Mouse (Mus musculus) heart, embryonic 11.5 days (tissue): Measurements from ENCODE around the gene Polr3g. TPM values are rescaled to one million over a fixed set of nuclear protein-coding genes. Genes with fewer than 3 reads are reported as not detected.
"Not testable (repeated sequence)": the region's sequence is repeated elsewhere in the genome, so short reads cannot be mapped to it uniquely, and the experiment has no call there.

Experiments used
- ATAC-seq: fragments of 200-750 bp; cut with Nextera tagmentation; replicated peaks from 2 replicates; pipeline ENCODE4 v1.8.0; 2017; ENCODE audit warnings: moderate library complexity; ENCODE audit not compliant: insufficient number of reproducible peaks, low FRiP score, low TSS enrichment
- H3K27ac ChIP-seq: fragments of 300-500 bp; sonication (generic); 2 replicates; pipeline ENCODE4 v1.5.1; 2014; ENCODE audit warnings: mild to moderate bottlenecking, low read depth, low read length
- H3K27me3 ChIP-seq: fragments of 300-500 bp; sonication (generic); 2 replicates; pipeline ENCODE4 v1.6.1; 2014; ENCODE audit warnings: mild to moderate bottlenecking, low read length, mixed read lengths; ENCODE audit not compliant: control insufficient read depth, insufficient read depth
- H3K36me3 ChIP-seq: fragments of 300-500 bp; sonication (generic); 2 replicates; pipeline ENCODE4 v1.6.1; 2014; ENCODE audit warnings: mild to moderate bottlenecking, low read length, moderate library complexity, mixed read lengths; ENCODE audit not compliant: control insufficient read depth, insufficient read depth
- H3K4me1 ChIP-seq: fragments of 300-500 bp; sonication (generic); 2 replicates; pipeline ENCODE4 v1.6.1; 2014; ENCODE audit warnings: low read length; ENCODE audit not compliant: control insufficient read depth, insufficient read depth
- H3K4me2 ChIP-seq: fragments of 300-500 bp; sonication (generic); 2 replicates; pipeline ENCODE4 v1.6.1; 2014; ENCODE audit warnings: mild to moderate bottlenecking, moderate library complexity
- H3K4me3 ChIP-seq: fragments of 300-500 bp; sonication (generic); 2 replicates; pipeline ENCODE4 v1.5.1; 2014; ENCODE audit warnings: low read depth, low read length
- H3K9ac ChIP-seq: fragments of 300-500 bp; sonication (generic); 2 replicates; pipeline ENCODE4 v1.6.1; 2014; ENCODE audit warnings: mild to moderate bottlenecking, low read depth, low read length, moderate library complexity
- H3K9me3 ChIP-seq: fragments of 300-500 bp; sonication (generic); replicated peaks from 2 replicates; pipeline ENCODE4 v1.6.1; 2016; ENCODE audit warnings: low read length; ENCODE audit not compliant: control insufficient read depth
- WGBS: fragments of 180-500 bp; shearing (Covaris S2); extraction: QIAGEN DNeasy Blood & Tissue Kit; methylation state at CpG from one replicate; pipeline ENCODE4 v1.1.7; 2014; ENCODE audit not compliant: insufficient replicate concordance; 5-methylcytosine and 5-hydroxymethylcytosine counted together
- polyA plus RNA-seq: library from polyadenylated mRNA; unstranded; fragments of >200 nt; fragmentation: Nextera tagmentation; extraction: Ambion mirVana; gene quantifications from 2 replicates; pipeline ENCODE4 v1.2.1, GENCODE M21; 2014

Gene Polr3g
- polyA plus RNA-seq, 1 experiment from 2014 or later = 26.2 TPM

DNA sequence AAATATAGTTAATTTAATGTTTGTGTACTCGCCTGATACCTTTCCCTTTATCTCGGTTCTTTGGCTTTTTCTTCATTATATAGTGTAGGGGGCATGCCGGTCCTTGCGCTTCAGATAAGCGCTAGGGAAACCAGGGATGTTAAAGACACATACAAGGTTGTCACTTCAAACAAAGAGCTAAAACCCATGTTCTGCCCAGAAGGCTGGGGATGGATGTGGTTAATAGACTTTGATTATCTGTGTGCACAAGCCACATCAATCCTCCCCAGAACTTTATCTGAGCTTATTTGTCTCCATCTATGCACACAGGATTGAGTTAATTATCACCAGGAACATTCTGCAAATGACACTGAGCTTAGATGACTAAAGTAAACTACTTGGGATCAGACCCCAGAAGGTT is 25.8 kb upstream of the Polr3g start:
- Histone ChIP-seq H3K4me3 (no peak overlapping the region), H3K9ac (no peak overlapping the region), H3K4me1 (no peaks in the 10 kb centered on the region), H3K4me2 (no peak overlapping the region), H3K9me3 (no peaks in the 10 kb centered on the region), H3K36me3 (no peaks in the 10 kb centered on the region), H3K27ac (no peak overlapping the region), H3K27me3 (no peaks in the 10 kb centered on the region)
- 74% methylated on average over 5 of the region's 5 CpGs for WGBS
- ATAC-seq = no peak

DNA sequence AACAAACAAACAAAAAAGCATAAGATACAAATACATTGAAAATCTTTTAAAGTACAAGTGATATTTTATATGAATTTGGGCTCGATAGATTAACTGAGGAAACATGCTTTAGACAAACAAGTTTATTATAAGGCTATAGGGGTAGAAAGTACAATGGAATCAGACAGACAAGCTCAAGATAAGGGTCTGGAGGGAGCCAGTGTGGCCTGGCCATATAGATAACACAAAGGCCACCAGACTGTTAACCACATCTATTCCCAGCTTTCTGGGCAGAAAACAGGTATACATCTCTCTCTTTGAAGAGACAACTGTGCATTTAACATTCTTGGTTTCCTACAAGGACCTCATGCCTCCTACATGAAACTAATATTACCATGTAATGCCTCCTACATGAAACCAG is 19.5 kb upstream of the Polr3g start:
- no peak overlapping the region for H3K27ac ChIP-seq
- no peak overlapping the region for H3K4me3 ChIP-seq
- ATAC-seq = no peak
- no peaks in the 10 kb centered on the region; the same call in 1 of the 2 replicates for H3K4me1 ChIP-seq
- no peaks in the 10 kb centered on the region for H3K9me3 ChIP-seq
- no peak overlapping the region for H3K4me2 ChIP-seq
- no peak overlapping the region for H3K9ac ChIP-seq
- H3K36me3 ChIP-seq = no peaks in the 10 kb centered on the region
- 73% methylated on average over 1 of the region's 1 CpGs for WGBS
- H3K27me3 ChIP-seq = no peaks in the 10 kb centered on the region

DNA sequence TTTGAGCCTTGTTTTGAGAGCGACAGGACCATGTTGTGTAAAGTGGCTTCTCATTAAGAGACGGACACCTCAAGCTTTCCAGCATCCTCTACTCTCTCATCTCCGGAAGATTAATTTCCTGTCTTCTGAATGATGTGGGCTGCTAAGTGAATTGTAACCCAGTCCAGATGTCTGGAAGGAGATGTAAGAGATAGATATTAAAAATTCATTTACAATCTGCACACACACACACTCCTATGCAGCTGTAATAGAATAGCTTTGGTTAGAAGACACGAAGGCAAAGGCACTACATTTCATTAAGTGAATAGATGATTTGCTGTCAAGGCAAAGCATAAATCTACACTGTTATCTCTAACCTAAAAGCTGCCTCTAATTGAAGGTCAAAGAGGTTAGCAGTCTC is 18.3 kb upstream of the Polr3g start:
- Histone ChIP-seq H3K4me1 (no peaks in the 10 kb centered on the region; the same call in 1 of the 2 replicates), H3K4me2 (no peak overlapping the region), H3K27ac (no peak overlapping the region), H3K9me3 (no peaks in the 10 kb centered on the region), H3K36me3 (no peaks in the 10 kb centered on the region), H3K4me3 (no peak overlapping the region), H3K27me3 (no peaks in the 10 kb centered on the region), H3K9ac (no peak overlapping the region)
- ATAC-seq = no peak; the same call in 1 of the 2 replicates
- WGBS = 59% methylated on average over 4 of the region's 4 CpGs

DNA sequence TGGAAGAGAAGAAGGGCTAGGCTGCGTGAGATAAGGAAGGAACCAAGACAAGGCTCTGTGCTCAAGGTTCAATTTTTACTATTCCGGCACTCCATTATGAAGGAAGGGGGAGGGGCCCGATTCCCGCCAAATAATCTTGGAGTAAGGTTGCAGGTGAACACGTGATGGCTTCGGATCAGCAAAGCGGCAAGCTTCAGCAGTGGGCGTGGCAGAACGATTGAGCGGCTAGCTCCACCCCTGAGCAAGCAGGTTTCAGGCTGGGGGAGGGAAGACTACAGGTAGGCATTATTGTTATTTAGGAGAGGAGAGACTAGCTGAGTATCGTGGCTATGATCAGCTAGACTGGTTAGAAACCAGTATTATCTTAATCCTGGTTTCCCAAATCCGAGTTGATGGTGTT is 17.3 kb upstream of the Polr3g start:
- not testable (repeated sequence) for H3K4me2 ChIP-seq, H3K9ac ChIP-seq, H3K4me1 ChIP-seq, H3K9me3 ChIP-seq, H3K27ac ChIP-seq, ATAC-seq, H3K36me3 ChIP-seq, H3K27me3 ChIP-seq, H3K4me3 ChIP-seq
- WGBS = 55% methylated on average over 12 of the region's 12 CpGs

DNA sequence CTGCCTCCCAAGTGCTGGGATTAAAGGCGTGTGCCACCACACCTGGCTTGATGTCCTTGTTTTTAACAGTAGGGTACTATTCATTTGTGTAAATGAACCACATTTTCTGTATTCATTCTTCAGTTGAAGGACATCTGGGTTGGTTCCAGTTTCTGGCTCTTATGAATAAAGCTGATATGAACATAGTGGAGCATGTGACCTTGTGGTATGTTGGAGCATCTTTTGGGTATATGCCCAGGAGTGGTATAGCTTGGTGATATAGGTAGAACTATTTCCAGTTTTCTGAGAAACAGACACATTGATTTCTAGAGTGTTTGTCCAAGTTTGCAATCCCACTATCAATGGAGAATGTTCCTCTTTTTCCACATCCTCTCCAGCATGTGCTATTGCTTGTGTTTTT is 3.1 kb upstream of the Polr3g start:
- Histone ChIP-seq H3K4me3 (no peak overlapping the region), H3K27me3 (no peaks in the 10 kb centered on the region), H3K4me1 (peaks cover 17% of the 10 kb centered on the region), H3K9me3 (no peaks in the 10 kb centered on the region), H3K4me2 (no peak overlapping the region), H3K36me3 (no peaks in the 10 kb centered on the region), H3K27ac (no peak overlapping the region), H3K9ac (no peak overlapping the region)
- WGBS = 95% methylated on average over 1 of the region's 1 CpGs
- ATAC-seq = no peak

DNA sequence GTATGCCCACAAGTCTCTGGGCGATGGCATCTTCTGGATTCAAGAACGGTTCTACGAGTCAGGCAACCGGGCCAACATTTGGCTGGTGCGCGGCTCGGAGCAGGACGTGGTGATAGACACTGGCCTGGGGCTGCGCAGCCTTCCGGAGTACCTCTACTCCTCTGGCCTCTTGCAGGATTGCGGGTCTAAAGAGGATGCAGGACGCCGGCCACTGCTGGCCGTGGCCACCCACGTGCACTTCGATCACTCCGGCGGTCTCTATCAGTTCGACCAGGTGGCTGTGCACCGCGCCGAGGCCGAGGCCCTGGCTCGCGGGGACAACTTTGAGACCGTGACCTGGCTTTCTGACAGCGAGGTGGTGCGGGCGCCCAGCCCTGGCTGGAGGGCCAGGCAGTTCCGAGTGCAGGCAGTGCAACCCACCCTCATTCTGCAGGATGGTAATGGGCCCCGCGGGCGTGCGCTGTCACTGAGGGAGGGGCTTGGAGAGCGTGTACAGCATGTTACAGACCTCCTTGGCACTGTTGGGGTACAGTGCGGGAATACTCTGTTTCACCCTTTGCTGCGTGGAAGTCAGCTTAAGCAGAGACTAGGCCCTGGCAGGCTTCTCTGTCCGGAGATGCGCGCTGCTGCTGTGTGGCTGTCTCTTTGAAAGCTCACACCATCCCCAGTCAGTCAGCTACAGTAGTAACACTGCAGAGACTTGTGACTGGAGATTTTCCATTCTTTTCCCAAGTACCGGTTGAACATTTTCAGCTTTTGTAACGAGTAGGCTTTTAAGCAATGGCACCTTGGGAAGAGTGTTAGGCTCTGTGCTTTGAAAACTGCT is 946 bp upstream of the Polr3g start:
- no peaks in the 10 kb centered on the region for H3K9me3 ChIP-seq
- peak; percentile 53 for ATAC-seq
- peak overlapping the region; percentile 87 for H3K27ac ChIP-seq
- H3K36me3 ChIP-seq = no peaks in the 10 kb centered on the region
- peak overlapping the region; percentile 99 for H3K4me2 ChIP-seq
- H3K9ac ChIP-seq = peak overlapping the region; percentile 75
- H3K4me3 ChIP-seq = peak overlapping the region; percentile 71
- no peaks in the 10 kb centered on the region for H3K27me3 ChIP-seq
- under 1% methylated on average over 42 of the region's 42 CpGs for WGBS
- peaks cover 17% of the 10 kb centered on the region for H3K4me1 ChIP-seq

DNA sequence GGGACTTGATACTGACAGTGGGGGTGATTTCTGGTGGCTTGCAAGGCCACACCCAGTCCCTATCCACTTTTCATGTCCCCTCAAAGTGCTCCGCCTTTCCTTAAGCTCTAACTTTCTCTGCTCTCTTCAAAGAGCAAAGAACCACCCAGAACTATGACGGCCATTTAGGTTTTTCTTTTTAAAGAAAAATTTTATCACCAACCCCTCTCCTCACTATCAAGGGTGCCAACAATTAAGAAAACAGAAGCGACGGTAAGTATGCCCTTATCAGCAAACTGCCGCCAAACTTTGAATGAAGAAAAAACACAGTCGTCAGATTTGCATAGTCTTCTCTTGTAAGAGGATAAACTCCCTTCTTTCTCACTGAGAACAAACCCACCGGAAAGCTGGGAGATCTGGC is 547 bp downstream of the Polr3g start:
- H3K9me3 ChIP-seq = no peaks in the 10 kb centered on the region
- peak overlapping the region; percentile 75 for H3K27ac ChIP-seq
- 1% methylated on average over 7 of the region's 7 CpGs for WGBS

DNA sequence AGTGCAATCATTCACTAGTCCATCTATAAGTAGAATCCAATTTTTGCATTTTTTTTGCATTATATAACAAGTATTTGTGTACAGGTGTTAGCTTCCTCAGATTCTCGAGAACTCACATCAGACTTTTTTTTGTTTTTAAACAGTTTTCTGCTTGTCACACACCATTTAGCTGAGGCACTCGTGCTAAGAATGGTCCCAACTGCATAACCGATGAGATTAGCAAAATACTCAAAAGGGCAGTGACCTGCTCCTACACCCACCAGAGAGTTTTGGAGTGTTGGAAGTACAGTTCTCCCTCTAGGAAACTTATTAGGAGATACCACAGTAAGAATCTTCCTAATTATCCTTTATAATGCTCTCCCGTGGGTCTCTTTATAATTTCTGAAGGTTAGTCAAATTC is 1.0 kb downstream of the Polr3g start:
- Histone ChIP-seq H3K4me2 (peak overlapping the region; percentile 99), H3K4me1 (peaks cover 17% of the 10 kb centered on the region), H3K4me3 (peak overlapping the region; percentile 71), H3K9me3 (no peaks in the 10 kb centered on the region), H3K36me3 (no peaks in the 10 kb centered on the region), H3K27ac (no peak overlapping the region; the same call in 1 of the 2 replicates), H3K27me3 (no peaks in the 10 kb centered on the region), H3K9ac (peak overlapping the region; percentile 80; the same call in 1 of the 2 replicates)
- 33% methylated on average over 4 of the region's 4 CpGs for WGBS
- no peak for ATAC-seq

More for the DNA sequence above, 547 bp downstream of the Polr3g start:
- ATAC-seq = no peak
- no peaks in the 10 kb centered on the region for H3K27me3 ChIP-seq
- peak overlapping the region; percentile 99 for H3K4me2 ChIP-seq
- H3K9ac ChIP-seq = peak overlapping the region; percentile 80
- peak overlapping the region; percentile 71 for H3K4me3 ChIP-seq
- H3K4me1 ChIP-seq = peaks cover 17% of the 10 kb centered on the region
- H3K36me3 ChIP-seq = no peaks in the 10 kb centered on the region

DNA sequence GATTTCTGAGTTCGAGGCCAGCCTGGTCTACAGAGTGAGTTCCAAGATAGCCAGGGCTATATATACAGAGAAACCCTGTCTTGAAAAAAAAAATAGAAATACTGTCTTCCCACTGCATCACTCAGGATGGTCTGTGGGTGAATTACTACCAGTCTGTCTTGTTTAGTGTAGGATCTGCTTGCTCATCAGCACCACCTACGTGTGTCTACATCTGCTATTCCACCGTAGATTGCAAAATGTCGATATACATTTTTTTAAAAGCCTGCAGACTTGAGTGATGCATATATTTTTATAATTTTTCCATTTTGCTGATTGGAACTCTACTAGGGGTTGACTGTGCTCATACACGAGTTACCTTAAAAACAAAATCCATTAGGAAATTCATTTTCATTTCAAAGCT is 4.5 kb downstream of the Polr3g start:
- Histone ChIP-seq H3K4me1 (peaks cover 9% of the 10 kb centered on the region; the same call in 1 of the 2 replicates), H3K36me3 (no peaks in the 10 kb centered on the region), H3K9me3 (no peaks in the 10 kb centered on the region), H3K27me3 (no peaks in the 10 kb centered on the region), H3K4me3 (no peak overlapping the region), H3K4me2 (no peak overlapping the region), H3K9ac (no peak overlapping the region), H3K27ac (no peak overlapping the region)
- 94% methylated on average over 5 of the region's 5 CpGs for WGBS
- ATAC-seq = no peak
